Comparison of ENCODE assay signal across 7 mouse cellular contexts in the genomic region with DNA sequence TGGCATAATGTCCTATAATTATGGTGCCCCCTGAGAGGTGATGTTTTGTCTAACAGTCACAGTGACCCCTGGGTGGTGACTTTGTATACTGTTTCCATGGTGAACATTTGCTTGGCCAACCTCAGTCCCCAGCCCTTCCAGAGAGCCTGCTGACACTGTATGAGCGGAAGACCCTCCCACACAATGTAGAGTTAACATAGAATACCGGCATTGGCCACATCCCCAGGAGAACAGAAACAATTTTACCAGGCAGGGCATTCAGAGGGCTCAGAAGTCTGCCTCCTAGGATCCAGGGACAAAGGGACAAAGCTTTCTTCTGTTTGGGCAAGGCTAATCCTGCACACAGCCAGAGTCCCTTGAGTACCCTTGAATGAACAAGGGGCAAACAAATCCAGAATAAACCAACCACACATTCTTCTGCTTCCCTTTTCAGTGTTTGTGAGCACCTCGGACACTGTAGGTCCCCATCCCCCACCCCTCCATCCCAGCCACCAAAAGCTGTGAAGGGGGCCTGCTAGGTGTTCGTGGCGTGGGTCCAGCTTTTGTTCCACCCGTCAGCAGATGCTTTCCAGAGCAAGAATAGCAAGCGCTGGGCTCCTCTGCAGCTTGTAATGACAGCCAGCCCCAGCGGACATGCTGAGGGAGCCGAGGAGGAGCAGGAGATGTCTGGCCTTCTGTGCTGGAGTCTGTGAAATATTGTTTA.
A peak's percentile ranks its signal among the peaks of the same experiment; 100 is the strongest.
DNase-seq lines count a peak whose midpoint lies in the region; ATAC-seq lines count a peak whose summit lies in the region.

No protein-coding gene starts in this region.

- no peak overlapping the region; the same call in 1 of the 2 replicates for H3K4me2 ChIP-seq in hindbrain, embryonic 16.5 days (ENCODE audit: low read length)
- H3K4me2 ChIP-seq in kidney, embryonic 14.5 days (replicated peaks; ENCODE audit: low read depth, low read length) = no peak overlapping the region

- no peak overlapping the region for H3K9ac ChIP-seq in hindbrain, embryonic 16.5 days (ENCODE audit: low read depth, low read length)
- H3K9ac ChIP-seq in kidney, embryonic 14.5 days (ENCODE audit: low read depth, low read length) = no peak overlapping the region

- H3K4me3 ChIP-seq in hindbrain, embryonic 16.5 days (ENCODE audit: low read length) = no peak overlapping the region
- peak overlapping the region; percentile 9; the same call in 1 of the 2 replicates for H3K4me3 ChIP-seq in midbrain, embryonic 10.5 days
- H3K4me3 ChIP-seq in kidney, embryonic 14.5 days (ENCODE audit: low read length) = no peak overlapping the region

- H3K36me3 ChIP-seq in hindbrain, embryonic 16.5 days (ENCODE audit: control insufficient read depth, insufficient read depth, low read length) = no peaks in the 10 kb centered on the region
- no peaks in the 10 kb centered on the region for H3K36me3 ChIP-seq in midbrain, embryonic 10.5 days
- no peaks in the 10 kb centered on the region for H3K36me3 ChIP-seq in kidney, embryonic 14.5 days (ENCODE audit: control insufficient read depth, insufficient read depth, low read length)

- H3K27ac ChIP-seq in hindbrain, embryonic 16.5 days (ENCODE audit: low read depth, low read length) = peak overlapping the region; percentile 45
- H3K27ac ChIP-seq in midbrain, embryonic 10.5 days (replicated peaks) = peak overlapping the region; percentile 52
- H3K27ac ChIP-seq in kidney, embryonic 14.5 days (ENCODE audit: low read depth, low read length) = no peak overlapping the region

- peak; percentile 51 for DNase-seq in ZHBTc4 (ENCODE audit: low read depth, low spot score)
- DNase-seq in embryo, embryonic 10 days (ENCODE audit: low spot score) = peak; percentile 32
- DNase-seq in midbrain, embryonic 10.5 days (ENCODE audit: low spot score) = peak; percentile 45
- no peak for DNase-seq in thymus, postnatal 14 days
- no peak for DNase-seq in kidney, adult 8-10 months

- ATAC-seq in hindbrain, embryonic 16.5 days = peak; percentile 58
- ATAC-seq in kidney, embryonic 14.5 days (ENCODE audit: low FRiP score, low TSS enrichment) = no peak

- WGBS in hindbrain, embryonic 16.5 days = 22% methylated on average over 9 of the region's 9 CpGs
- 17% methylated on average over 9 of the region's 9 CpGs for WGBS in midbrain, embryonic 10.5 days
- 49% methylated on average over 9 of the region's 9 CpGs for WGBS in kidney, embryonic 14.5 days

- H3K4me1 ChIP-seq in hindbrain, embryonic 16.5 days (ENCODE audit: control insufficient read depth, insufficient read depth, low read depth, low read length) = peaks cover 15% of the 10 kb centered on the region
- peaks cover 30% of the 10 kb centered on the region for H3K4me1 ChIP-seq in midbrain, embryonic 10.5 days
- no peaks in the 10 kb centered on the region for H3K4me1 ChIP-seq in kidney, embryonic 14.5 days (ENCODE audit: control insufficient read depth, insufficient read depth, low read length)

- H3K27me3 ChIP-seq in hindbrain, embryonic 16.5 days (replicated peaks; ENCODE audit: control insufficient read depth, insufficient read depth, low read length) = no peaks in the 10 kb centered on the region
- peaks cover 7% of the 10 kb centered on the region; the same call in 1 of the 2 replicates for H3K27me3 ChIP-seq in midbrain, embryonic 10.5 days (ENCODE audit: low read depth, poor library complexity, severe bottlenecking)
- no peaks in the 10 kb centered on the region for H3K27me3 ChIP-seq in kidney, embryonic 14.5 days (ENCODE audit: control insufficient read depth, insufficient read depth, low read length)

- H3K9me3 ChIP-seq in hindbrain, embryonic 16.5 days (ENCODE audit: control insufficient read depth, low read length) = no peaks in the 10 kb centered on the region
- H3K9me3 ChIP-seq in midbrain, embryonic 10.5 days (replicated peaks) = no peaks in the 10 kb centered on the region
- H3K9me3 ChIP-seq in kidney, embryonic 14.5 days (ENCODE audit: control insufficient read depth, low read length) = no peaks in the 10 kb centered on the region

Comparison
In these comparisons a context has a peak if more than half of its experiments do, and no peak if none do; other contexts are left out.
1. DNase-seq: peak in ZHBTc4 (single experiment), embryo, embryonic 10 days (single experiment) and midbrain, embryonic 10.5 days (single experiment); none in thymus, postnatal 14 days (single experiment) and kidney, adult 8-10 months (0 of 2).